Mouse (Mus musculus): ENCODE measurements around the gene Rnf135. TPM values are rescaled to one million over a fixed set of nuclear protein-coding genes. Genes with fewer than 3 reads are reported as not detected.

The Rnf135 gene
- polyA plus RNA-seq, 1 experiment from 2014 or later, result 3.8 TPM

DNA sequence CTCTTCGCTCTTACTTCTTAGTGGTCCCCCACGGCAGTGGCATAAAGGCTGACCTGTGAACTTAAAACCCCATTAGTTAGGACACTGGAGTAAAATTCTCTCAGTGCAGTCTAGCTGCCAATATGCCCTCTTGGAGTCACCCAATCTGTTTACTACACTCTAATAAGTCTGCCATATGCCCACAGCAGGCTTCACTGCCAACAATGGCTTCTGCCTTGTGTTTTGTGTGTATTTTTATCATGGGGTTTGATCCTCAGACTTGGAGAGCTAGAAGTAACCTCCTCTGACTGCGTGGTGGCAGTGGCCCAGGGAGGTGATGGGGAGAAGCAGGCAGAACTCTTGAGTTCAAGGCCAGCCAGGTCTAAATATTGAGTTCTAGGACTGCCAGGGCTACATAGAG, 20.4 kb downstream of the Rnf135 start:
- Histone ChIP-seq H3K9me3 (ENCODE audit: control insufficient read depth, low read length) (no peaks in the 10 kb centered on the region), H3K36me3 (ENCODE audit: control insufficient read depth, insufficient read depth, low read length) (no peaks in the 10 kb centered on the region), H3K27ac (ENCODE audit: low read depth, low read length) (no peak overlapping the region), H3K4me3 (ENCODE audit: low read depth, low read length) (no peak overlapping the region), H3K27me3 (ENCODE audit: control insufficient read depth, insufficient read depth, low read length) (no peaks in the 10 kb centered on the region), H3K4me2 (replicated peaks; ENCODE audit: low read depth, low read length) (no peak overlapping the region), H3K4me1 (replicated peaks; ENCODE audit: control insufficient read depth, insufficient read depth, low read length) (no peaks in the 10 kb centered on the region), H3K9ac (ENCODE audit: low read depth, low read length) (no peak overlapping the region)
- ATAC-seq (ENCODE audit: low FRiP score) (no peak), DNase-seq (ENCODE audit: low spot score) (no peak)
- 77% methylated on average over 3 of the region's 3 CpGs for WGBS

DNA sequence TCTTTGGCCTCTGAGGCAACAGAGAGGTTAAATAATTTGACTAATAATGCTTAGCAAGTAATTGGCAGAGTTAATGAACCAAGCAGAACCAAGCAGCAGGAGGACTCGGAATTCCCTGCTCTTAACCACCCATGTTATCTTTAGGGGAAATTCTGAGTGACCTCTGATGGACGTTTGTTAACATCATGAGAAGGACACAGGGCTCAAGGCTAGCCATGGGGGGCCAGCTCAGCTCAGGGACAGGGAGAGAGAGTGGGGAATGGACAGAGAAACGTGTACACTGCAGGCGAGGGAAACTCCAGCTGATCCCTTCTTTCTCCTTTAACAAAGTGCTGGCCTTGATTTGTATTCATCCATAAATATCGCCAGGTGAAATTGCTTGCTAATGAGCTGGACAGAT, 21.3 kb downstream of the Rnf135 start:
- no peak for DNase-seq (ENCODE audit: low spot score)
- ATAC-seq (ENCODE audit: low FRiP score), result no peak
- Histone ChIP-seq H3K27me3 (ENCODE audit: control insufficient read depth, insufficient read depth, low read length) (no peaks in the 10 kb centered on the region), H3K4me1 (replicated peaks; ENCODE audit: control insufficient read depth, insufficient read depth, low read length) (no peaks in the 10 kb centered on the region), H3K9me3 (ENCODE audit: control insufficient read depth, low read length) (no peaks in the 10 kb centered on the region), H3K4me2 (replicated peaks; ENCODE audit: low read depth, low read length) (no peak overlapping the region), H3K36me3 (ENCODE audit: control insufficient read depth, insufficient read depth, low read length) (no peaks in the 10 kb centered on the region), H3K27ac (ENCODE audit: low read depth, low read length) (no peak overlapping the region), H3K9ac (ENCODE audit: low read depth, low read length) (no peak overlapping the region), H3K4me3 (ENCODE audit: low read depth, low read length) (no peak overlapping the region)
- 50% methylated on average over 5 of the region's 5 CpGs for WGBS

DNA sequence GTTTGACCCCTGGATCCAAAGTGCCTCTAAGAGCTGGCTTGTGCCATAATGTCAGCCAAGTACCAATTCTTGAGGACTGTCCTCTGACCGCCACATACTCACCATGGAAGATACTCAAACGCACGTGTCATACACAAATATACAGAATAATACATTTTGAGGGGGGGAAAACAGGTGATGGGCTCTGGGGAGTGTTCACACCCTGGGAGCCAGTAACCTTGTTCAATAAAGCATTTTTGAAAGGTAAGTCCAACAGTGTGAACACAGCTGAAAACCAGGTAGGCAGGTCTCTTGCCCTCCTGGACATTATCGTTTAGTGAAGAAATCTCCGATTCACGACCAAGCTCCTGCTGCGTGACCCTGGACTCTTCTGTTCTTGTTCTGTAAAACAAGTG, 24.8 kb downstream of the Rnf135 start:
- Histone ChIP-seq H3K9ac (ENCODE audit: low read depth, low read length) (no peak overlapping the region), H3K4me3 (ENCODE audit: low read depth, low read length) (peak overlapping the region; percentile 96; the same call in 1 of the 2 replicates), H3K9me3 (ENCODE audit: control insufficient read depth, low read length) (no peaks in the 10 kb centered on the region), H3K36me3 (ENCODE audit: control insufficient read depth, insufficient read depth, low read length) (no peaks in the 10 kb centered on the region), H3K27me3 (ENCODE audit: control insufficient read depth, insufficient read depth, low read length) (no peaks in the 10 kb centered on the region), H3K4me2 (replicated peaks; ENCODE audit: low read depth, low read length) (no peak overlapping the region), H3K4me1 (replicated peaks; ENCODE audit: control insufficient read depth, insufficient read depth, low read length) (peaks cover 3% of the 10 kb centered on the region; the same call in 1 of the 2 replicates), H3K27ac (ENCODE audit: low read depth, low read length) (no peak overlapping the region)
- no peak for DNase-seq (ENCODE audit: low spot score)
- ATAC-seq (ENCODE audit: low FRiP score), result peak; percentile 61
- WGBS, result 35% methylated on average over 7 of the region's 7 CpGs

DNA sequence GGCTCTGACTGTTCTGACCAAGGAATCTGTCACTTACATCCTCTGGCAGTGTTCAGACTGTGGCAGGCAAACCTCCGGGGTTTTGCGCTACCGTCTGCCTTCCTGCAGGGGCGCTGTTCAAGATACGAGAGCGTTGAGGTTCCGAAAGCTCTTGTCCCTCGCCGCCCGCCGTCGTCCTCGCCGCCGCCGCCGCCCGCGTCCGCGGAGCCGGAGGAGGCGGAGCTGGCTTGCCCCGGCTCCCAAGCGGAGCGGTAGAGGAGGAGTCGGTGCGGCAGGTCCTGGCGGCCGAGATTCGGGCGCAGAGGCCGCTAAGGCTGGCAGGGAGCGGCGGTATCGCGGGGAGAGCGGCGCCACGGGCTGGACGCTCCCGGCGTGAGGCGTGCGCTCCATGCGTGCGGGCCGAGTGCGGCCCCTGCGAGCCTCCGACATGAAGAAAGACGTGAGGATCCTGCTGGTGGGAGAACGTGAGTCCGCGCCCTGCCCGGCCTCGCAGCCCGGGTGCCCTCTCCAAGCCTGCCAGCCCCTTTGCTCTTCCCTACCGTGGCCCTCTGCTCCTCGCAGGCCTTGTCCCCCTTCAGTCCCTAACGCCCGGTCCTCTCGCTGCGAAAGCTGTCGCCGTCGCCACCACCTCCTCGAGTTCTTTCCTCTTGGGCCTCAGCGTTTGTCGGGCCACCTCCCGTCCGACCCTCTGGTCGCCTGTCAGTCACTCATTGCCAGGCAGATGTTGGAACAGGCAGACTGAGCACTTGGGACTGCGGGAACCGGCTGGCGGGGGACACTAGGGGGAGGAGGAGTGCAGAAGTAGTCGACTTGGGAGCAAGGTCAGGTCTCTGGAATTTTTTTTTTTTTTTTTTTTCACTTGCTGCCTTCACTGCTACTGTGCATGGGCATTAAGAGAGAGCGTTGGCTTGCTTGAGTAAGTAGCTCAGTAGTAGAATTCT, 25.5 kb downstream of the Rnf135 start, which contains the start of gene Rhot1:
Gene Rhot1 (plus strand): TSS at position 160 of the 941 bp plus-strand sequence.
- WGBS, result 0% methylated on average over 67 of the region's 78 CpGs
- peak; percentile 99 for DNase-seq (ENCODE audit: low spot score)

DNA sequence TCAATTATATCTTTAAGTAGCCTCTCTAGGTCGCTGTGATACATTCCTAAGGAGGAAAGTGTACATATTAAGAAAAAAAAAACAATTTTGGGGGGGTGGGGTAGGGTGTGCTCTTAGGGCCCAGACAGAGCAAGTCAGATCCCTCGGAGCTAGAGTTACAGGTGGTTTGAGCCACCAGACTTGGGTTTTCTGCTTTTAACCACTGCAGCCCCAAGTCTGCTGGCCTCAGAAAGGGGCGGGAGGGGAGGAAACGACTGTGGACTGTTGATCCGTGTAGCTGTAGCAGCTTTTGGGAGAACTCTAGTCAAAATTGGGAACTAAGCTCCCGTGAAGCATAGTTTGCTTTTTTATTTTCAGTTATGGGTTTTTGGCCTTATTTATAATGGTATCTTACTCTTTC, 26.7 kb downstream of the Rnf135 start:
- peak overlapping the region; percentile 16; the same call in 1 of the 2 replicates for H3K9ac ChIP-seq (ENCODE audit: low read depth, low read length)
- peak overlapping the region; percentile 38 for H3K4me2 ChIP-seq (replicated peaks; ENCODE audit: low read depth, low read length)
- no peaks in the 10 kb centered on the region for H3K9me3 ChIP-seq (ENCODE audit: control insufficient read depth, low read length)
- no peak for DNase-seq (ENCODE audit: low spot score)
- ATAC-seq (ENCODE audit: low FRiP score), result no peak
- WGBS, result 59% methylated on average over 6 of the region's 6 CpGs
- no peaks in the 10 kb centered on the region for H3K36me3 ChIP-seq (ENCODE audit: control insufficient read depth, insufficient read depth, low read length)
- peak overlapping the region; percentile 96 for H3K4me3 ChIP-seq (ENCODE audit: low read depth, low read length)
- peaks cover 3% of the 10 kb centered on the region; the same call in 1 of the 2 replicates for H3K4me1 ChIP-seq (replicated peaks; ENCODE audit: control insufficient read depth, insufficient read depth, low read length)
- H3K27ac ChIP-seq (ENCODE audit: low read depth, low read length), result no peak overlapping the region
- no peaks in the 10 kb centered on the region for H3K27me3 ChIP-seq (ENCODE audit: control insufficient read depth, insufficient read depth, low read length)

More for the DNA sequence above, 25.5 kb downstream of the Rnf135 start, which contains the start of gene Rhot1:
- H3K27ac ChIP-seq (ENCODE audit: low read depth, low read length), result peak within 1 kb of the TSS; percentile 90
- no peaks in the 10 kb centered on the region for H3K27me3 ChIP-seq (ENCODE audit: control insufficient read depth, insufficient read depth, low read length)
- no peaks in the 10 kb centered on the region for H3K9me3 ChIP-seq (ENCODE audit: control insufficient read depth, low read length)
- H3K9ac ChIP-seq (ENCODE audit: low read depth, low read length), result peak within 1 kb of the TSS; percentile 81
- peak within 1 kb of the TSS; percentile 96 for H3K4me3 ChIP-seq (ENCODE audit: low read depth, low read length)
- peaks cover 3% of the 10 kb centered on the region; the same call in 1 of the 2 replicates for H3K4me1 ChIP-seq (replicated peaks; ENCODE audit: control insufficient read depth, insufficient read depth, low read length)
- peak; percentile 94 for ATAC-seq (ENCODE audit: low FRiP score)
- H3K4me2 ChIP-seq (replicated peaks; ENCODE audit: low read depth, low read length), result peak within 1 kb of the TSS; percentile 38
- H3K36me3 ChIP-seq (ENCODE audit: control insufficient read depth, insufficient read depth, low read length), result no peaks in the 10 kb centered on the region

DNA sequence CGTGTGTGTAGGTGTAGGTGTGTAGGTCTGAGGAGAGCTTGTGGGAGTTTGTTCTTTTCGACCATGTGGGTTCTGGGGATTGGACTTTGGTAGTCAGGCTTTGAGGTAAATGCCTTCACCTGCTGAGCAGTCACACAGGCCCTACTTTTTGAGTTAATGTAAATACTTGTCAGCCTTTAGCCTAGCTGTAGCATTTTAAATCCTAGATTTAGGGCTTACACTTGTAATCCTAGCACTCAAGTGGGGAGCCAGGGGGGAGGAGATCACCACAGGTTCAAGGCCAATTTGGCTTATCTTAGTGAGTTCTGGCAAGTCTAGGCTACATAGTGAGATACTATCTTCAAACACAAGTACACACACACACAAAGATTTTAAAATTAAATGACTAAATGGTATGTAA, 28.6 kb downstream of the Rnf135 start:
- H3K27ac ChIP-seq (ENCODE audit: low read depth, low read length), result no peak overlapping the region
- 85% methylated on average over 2 of the region's 2 CpGs for WGBS
- H3K9ac ChIP-seq (ENCODE audit: low read depth, low read length), result no peak overlapping the region
- no peak overlapping the region for H3K4me3 ChIP-seq (ENCODE audit: low read depth, low read length)
- H3K4me1 ChIP-seq (replicated peaks; ENCODE audit: control insufficient read depth, insufficient read depth, low read length), result peaks cover 3% of the 10 kb centered on the region; the same call in 1 of the 2 replicates
- H3K9me3 ChIP-seq (ENCODE audit: control insufficient read depth, low read length), result no peaks in the 10 kb centered on the region
- no peaks in the 10 kb centered on the region for H3K36me3 ChIP-seq (ENCODE audit: control insufficient read depth, insufficient read depth, low read length)
- no peak for ATAC-seq (ENCODE audit: low FRiP score)
- no peak for DNase-seq (ENCODE audit: low spot score)
- H3K27me3 ChIP-seq (ENCODE audit: control insufficient read depth, insufficient read depth, low read length), result no peaks in the 10 kb centered on the region
- H3K4me2 ChIP-seq (replicated peaks; ENCODE audit: low read depth, low read length), result no peak overlapping the region

DNA sequence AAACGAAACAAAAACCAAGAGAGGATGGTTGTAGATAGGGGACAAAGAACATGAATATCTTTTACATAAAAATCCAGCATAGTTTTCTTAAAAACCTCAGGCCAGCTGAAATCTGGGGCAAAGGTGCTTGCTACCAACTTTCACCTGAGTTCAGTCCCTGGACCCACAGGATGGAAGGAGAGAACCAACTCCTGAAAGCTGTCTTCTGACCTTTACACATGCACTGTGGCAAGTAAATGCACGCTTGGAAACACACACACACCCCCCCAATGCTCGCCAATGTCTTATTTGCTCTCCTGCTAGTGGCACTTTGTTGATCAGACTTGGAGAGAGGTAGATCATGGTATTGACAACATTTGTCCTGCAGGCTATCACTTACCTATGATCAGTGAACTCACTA, 31.6 kb downstream of the Rnf135 start:
- Histone ChIP-seq H3K9ac (ENCODE audit: low read depth, low read length) (no peak overlapping the region), H3K4me3 (ENCODE audit: low read depth, low read length) (no peak overlapping the region), H3K36me3 (ENCODE audit: control insufficient read depth, insufficient read depth, low read length) (no peaks in the 10 kb centered on the region), H3K27ac (ENCODE audit: low read depth, low read length) (no peak overlapping the region), H3K4me1 (replicated peaks; ENCODE audit: control insufficient read depth, insufficient read depth, low read length) (peaks cover 2% of the 10 kb centered on the region; the same call in 1 of the 2 replicates), H3K27me3 (ENCODE audit: control insufficient read depth, insufficient read depth, low read length) (no peaks in the 10 kb centered on the region), H3K9me3 (ENCODE audit: control insufficient read depth, low read length) (no peaks in the 10 kb centered on the region), H3K4me2 (replicated peaks; ENCODE audit: low read depth, low read length) (no peak overlapping the region)
- WGBS, result 87% methylated on average over 3 of the region's 3 CpGs
- ATAC-seq (ENCODE audit: low FRiP score) (no peak), DNase-seq (ENCODE audit: low spot score) (no peak)

DNA sequence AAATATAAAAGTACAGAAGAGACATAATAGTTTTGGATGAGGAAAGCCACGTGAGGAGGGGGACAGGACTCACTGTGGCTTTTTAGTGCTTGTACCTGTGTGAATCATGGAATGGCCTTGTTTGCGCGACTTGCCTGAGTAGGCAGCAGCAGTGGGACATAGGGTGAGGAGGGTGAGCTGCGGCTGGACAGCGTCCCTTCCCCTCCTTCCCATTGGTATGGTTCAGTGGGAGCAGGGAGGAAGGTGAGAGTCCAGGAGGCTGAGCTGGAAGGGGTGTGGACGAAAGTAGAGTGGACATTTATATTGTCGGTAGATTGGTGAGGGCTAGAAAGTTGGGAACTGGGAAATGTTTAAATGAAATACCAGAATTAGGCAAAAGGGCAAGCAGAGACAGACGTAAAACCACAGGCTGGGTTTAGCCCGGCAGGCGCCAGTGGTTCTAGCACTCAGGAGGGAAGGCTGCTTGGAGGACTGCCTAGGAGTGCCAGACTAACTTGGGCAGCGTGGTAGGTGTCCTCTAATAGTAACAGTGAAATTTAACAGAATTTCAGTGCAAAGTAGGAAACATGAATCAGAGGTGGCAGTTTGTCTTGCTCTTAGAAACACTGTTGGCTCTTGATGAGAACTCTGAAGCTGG, 35.1 kb downstream of the Rnf135 start:
- no peaks in the 10 kb centered on the region for H3K36me3 ChIP-seq (ENCODE audit: control insufficient read depth, insufficient read depth, low read length)
- no peak overlapping the region for H3K4me2 ChIP-seq (replicated peaks; ENCODE audit: low read depth, low read length)
- DNase-seq (ENCODE audit: low spot score), result no peak
- H3K4me3 ChIP-seq (ENCODE audit: low read depth, low read length), result no peak overlapping the region
- H3K9ac ChIP-seq (ENCODE audit: low read depth, low read length), result no peak overlapping the region
- no peak overlapping the region for H3K27ac ChIP-seq (ENCODE audit: low read depth, low read length)
- WGBS, result 93% methylated on average over 11 of the region's 11 CpGs
- H3K27me3 ChIP-seq (ENCODE audit: control insufficient read depth, insufficient read depth, low read length), result no peaks in the 10 kb centered on the region
- ATAC-seq (ENCODE audit: low FRiP score), result no peak
- H3K4me1 ChIP-seq (replicated peaks; ENCODE audit: control insufficient read depth, insufficient read depth, low read length), result no peaks in the 10 kb centered on the region
- no peaks in the 10 kb centered on the region for H3K9me3 ChIP-seq (ENCODE audit: control insufficient read depth, low read length)

Measured in hindbrain, embryonic 11.5 days (tissue).